Mouse (Mus musculus) embryonic facial prominence, embryonic 15.5 days (tissue): ENCODE measurements around the gene Olfr1263. TPM values are rescaled to one million over a fixed set of nuclear protein-coding genes. Genes with fewer than 3 reads are reported as not detected.

ENCODE experiments used
- ATAC-seq: fragments of 200-750 bp; cut with Nextera tagmentation; 2 replicates; pipeline ENCODE4 v1.8.0; 2017; ENCODE audit warnings: low read depth, moderate TSS enrichment; ENCODE audit not compliant: insufficient number of reproducible peaks, low FRiP score, low TSS enrichment
- H3K27ac ChIP-seq: fragments of 300-500 bp; sonication (generic); replicated peaks from 2 replicates; pipeline ENCODE4 v1.5.1; 2015; ENCODE audit warnings: mild to moderate bottlenecking, inconsistent platforms
- H3K27me3 ChIP-seq: fragments of 300-500 bp; sonication (generic); 2 replicates; pipeline ENCODE4 v1.6.1; 2015; ENCODE audit warnings: inconsistent platforms
- H3K36me3 ChIP-seq: fragments of 300-500 bp; sonication (generic); 2 replicates; pipeline ENCODE4 v1.6.1; 2015; ENCODE audit warnings: mild to moderate bottlenecking, inconsistent platforms
- H3K4me1 ChIP-seq: fragments of 300-500 bp; sonication (generic); 2 replicates; pipeline ENCODE4 v1.6.1; 2015; ENCODE audit warnings: inconsistent platforms
- H3K4me2 ChIP-seq: fragments of 300-500 bp; sonication (generic); replicated peaks from 2 replicates; pipeline ENCODE4 v1.6.1; 2015; ENCODE audit warnings: mild to moderate bottlenecking, inconsistent platforms
- H3K4me3 ChIP-seq: fragments of 300-500 bp; sonication (generic); replicated peaks from 2 replicates; pipeline ENCODE4 v1.5.1; 2015; ENCODE audit warnings: mild to moderate bottlenecking, inconsistent platforms
- H3K9ac ChIP-seq: fragments of 300-500 bp; sonication (generic); 2 replicates; pipeline ENCODE4 v1.6.1; 2015; ENCODE audit warnings: inconsistent platforms
- H3K9me3 ChIP-seq: fragments of 300-500 bp; sonication (generic); replicated peaks from 2 replicates; pipeline ENCODE4 v1.6.1; 2016; ENCODE audit warnings: inconsistent platforms
- WGBS: fragments of 180-500 bp; shearing (Covaris S2); methylation state at CpG from one replicate; pipeline ENCODE4 v1.1.7; 2015; 5-methylcytosine and 5-hydroxymethylcytosine counted together
- polyA plus RNA-seq: library from polyadenylated mRNA; unstranded; fragments of >200 nt; fragmentation: Nextera tagmentation; extraction: Ambion mirVana; gene quantifications from 2 replicates; pipeline ENCODE4 v1.2.1, GENCODE M21; 2015

Olfr1263 gene
- not detected in 2 replicates for polyA plus RNA-seq

DNA sequence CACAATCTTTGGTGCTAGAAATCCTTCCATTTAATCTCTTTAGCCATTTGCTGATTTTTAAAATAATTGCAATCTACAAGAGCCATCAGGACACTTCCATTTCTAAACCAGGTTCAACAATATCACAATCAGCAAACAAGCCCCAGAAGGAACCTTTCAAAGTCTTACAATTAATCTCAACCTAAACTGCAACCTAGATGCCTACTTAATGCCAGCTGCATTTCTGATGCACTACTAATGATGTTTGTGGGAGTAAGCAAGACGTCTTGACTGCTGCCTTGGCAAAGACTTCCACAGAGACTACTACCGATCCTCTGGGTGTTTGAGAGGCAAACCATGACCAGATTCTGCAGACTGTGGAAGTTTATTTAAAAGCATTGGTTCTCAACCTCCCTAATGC lies at the start of gene Olfr1263:
Olfr1263 (plus strand) TSS at position 301 of the 400 bp plus-strand sequence.
- no peak within 1 kb of the TSS for H3K27ac ChIP-seq
- no peaks in the 10 kb centered on the region for H3K9me3 ChIP-seq
- H3K9ac ChIP-seq: no peak within 1 kb of the TSS
- H3K4me3 ChIP-seq: no peak within 1 kb of the TSS
- WGBS: 74% methylated on average over 2 of the region's 2 CpGs
- no peaks in the 10 kb centered on the region for H3K36me3 ChIP-seq
- H3K4me1 ChIP-seq: no peaks in the 10 kb centered on the region
- ATAC-seq: no peak
- H3K27me3 ChIP-seq: no peaks in the 10 kb centered on the region
- H3K4me2 ChIP-seq: no peak within 1 kb of the TSS

GRCm38 (mm10) chr2:89974184-89974583 lies 37.7 kb upstream of the Olfr1263 start, which contains the start of gene Olfr1260:
Olfr1260 (plus strand) TSS chr2:89974340.
- Histone ChIP-seq H3K4me3 (no peak within 1 kb of the TSS), H3K36me3 (no peaks in the 10 kb centered on the region), H3K4me2 (no peak within 1 kb of the TSS), H3K9me3 (no peaks in the 10 kb centered on the region), H3K27me3 (no peaks in the 10 kb centered on the region), H3K9ac (no peak within 1 kb of the TSS), H3K4me1 (no peaks in the 10 kb centered on the region), H3K27ac (no peak within 1 kb of the TSS)
- no peak for ATAC-seq
- 55% methylated on average over 2 of the region's 2 CpGs for WGBS

- Histone ChIP-seq H3K4me3 (no peak overlapping the region), H3K9me3 (no peaks in the 10 kb centered on the region), H3K36me3 (no peaks in the 10 kb centered on the region), H3K27ac (no peak overlapping the region), H3K9ac (no peak overlapping the region), H3K4me2 (no peak overlapping the region), H3K4me1 (no peaks in the 10 kb centered on the region), H3K27me3 (no peaks in the 10 kb centered on the region)
- no peak for ATAC-seq
- WGBS: 89% methylated on average over 2 of the region's 2 CpGs
These were observed 34.2 kb upstream of the Olfr1263 start for GRCm38 (mm10) chr2:89977709-89978108.

GRCm38 (mm10) chr2:89990921-89991320 lies 21.0 kb upstream of the Olfr1263 start, which contains the start of gene Olfr1261:
Olfr1261 (plus strand) TSS chr2:89991221.
- H3K9me3 ChIP-seq: no peaks in the 10 kb centered on the region
- no peaks in the 10 kb centered on the region for H3K4me1 ChIP-seq
- H3K36me3 ChIP-seq: no peaks in the 10 kb centered on the region
- no peaks in the 10 kb centered on the region for H3K27me3 ChIP-seq
- no peak within 1 kb of the TSS for H3K4me2 ChIP-seq
- no peak within 1 kb of the TSS for H3K4me3 ChIP-seq
- ATAC-seq: no peak
- no peak within 1 kb of the TSS for H3K9ac ChIP-seq
- no peak within 1 kb of the TSS for H3K27ac ChIP-seq

DNA sequence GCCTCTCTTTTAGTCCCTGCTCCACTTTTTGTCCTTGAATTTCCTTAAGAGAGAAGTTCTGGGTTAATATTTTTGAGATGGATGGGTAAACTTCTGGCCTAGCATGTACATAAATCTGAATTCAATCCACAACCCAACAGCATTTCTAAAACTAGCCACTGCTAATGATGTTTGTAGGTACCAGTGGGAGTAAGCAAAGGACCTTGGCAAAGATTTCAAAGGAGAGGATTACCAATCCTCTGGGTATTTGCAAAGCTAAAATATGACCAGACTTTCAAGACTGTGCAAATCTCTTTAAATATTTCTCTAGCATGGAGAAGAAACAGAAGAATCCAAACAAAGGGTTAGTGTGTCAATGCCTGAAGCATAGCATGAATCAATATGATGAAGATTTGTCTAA lies 12.1 kb upstream of the Olfr1263 start, which contains the start of gene Olfr1262:
Olfr1262 (plus strand) TSS at position 301 of the 400 bp plus-strand sequence.
- Histone ChIP-seq H3K27me3 (no peaks in the 10 kb centered on the region), H3K9me3 (no peaks in the 10 kb centered on the region), H3K4me1 (no peaks in the 10 kb centered on the region), H3K36me3 (no peaks in the 10 kb centered on the region), H3K9ac (no peak within 1 kb of the TSS), H3K4me2 (no peak within 1 kb of the TSS), H3K27ac (no peak within 1 kb of the TSS), H3K4me3 (no peak within 1 kb of the TSS)
- ATAC-seq: no peak

- Histone ChIP-seq H3K27me3 (no peaks in the 10 kb centered on the region), H3K36me3 (no peaks in the 10 kb centered on the region), H3K4me1 (no peaks in the 10 kb centered on the region), H3K9me3 (no peaks in the 10 kb centered on the region), H3K27ac (no peak within 1 kb of the TSS), H3K9ac (no peak within 1 kb of the TSS), H3K4me3 (no peak within 1 kb of the TSS), H3K4me2 (no peak within 1 kb of the TSS)
- 23% methylated on average over 2 of the region's 2 CpGs for WGBS
- ATAC-seq: no peak
These were observed 13.5 kb downstream of the Olfr1263 start, which contains the start of gene Olfr1264 for GRCm38 (mm10) chr2:90025477-90025876. Olfr1264 (minus strand) TSS chr2:90025577.

GRCm38 (mm10) chr2:90035037-90035436 lies 23.1 kb downstream of the Olfr1263 start, which contains the start of gene Olfr1265:
Olfr1265 (plus strand) TSS chr2:90035337.
- no peak within 1 kb of the TSS for H3K27ac ChIP-seq
- H3K9me3 ChIP-seq: no peaks in the 10 kb centered on the region
- no peaks in the 10 kb centered on the region for H3K36me3 ChIP-seq
- H3K4me3 ChIP-seq: no peak within 1 kb of the TSS
- H3K4me2 ChIP-seq: no peak within 1 kb of the TSS
- no peak for ATAC-seq
- H3K4me1 ChIP-seq: no peaks in the 10 kb centered on the region
- H3K9ac ChIP-seq: no peak within 1 kb of the TSS
- H3K27me3 ChIP-seq: no peaks in the 10 kb centered on the region

GRCm38 (mm10) chr2:90063494-90063893 lies 51.6 kb downstream of the Olfr1263 start, which contains the start of gene Olfr140:
Olfr140 (minus strand) TSS chr2:90063594.
- ATAC-seq: no peak
- no peaks in the 10 kb centered on the region for H3K9me3 ChIP-seq

More at GRCm38 (mm10) chr2:90063494-90063893, 51.6 kb downstream of the Olfr1263 start, which contains the start of gene Olfr140:
- Histone ChIP-seq H3K4me2 (no peak within 1 kb of the TSS), H3K4me1 (no peaks in the 10 kb centered on the region), H3K9ac (no peak within 1 kb of the TSS), H3K4me3 (no peak within 1 kb of the TSS), H3K36me3 (no peaks in the 10 kb centered on the region), H3K27ac (no peak within 1 kb of the TSS), H3K27me3 (no peaks in the 10 kb centered on the region)

Other genes with a start within 250 kb of the Olfr1263 start
- gene Olfr1254, start 218.5 kb upstream of the Olfr1263 start, polyA plus RNA-seq: not detected in 2 replicates
- gene Olfr1255, start 200.1 kb upstream of the Olfr1263 start, polyA plus RNA-seq: not detected in 2 replicates
- not detected in 2 replicates for gene Olfr1256, start 170.6 kb upstream of the Olfr1263 start, polyA plus RNA-seq
- 0.12 TPM in 1 of 2 replicates, not detected in the other for gene Olfr48, start 163.9 kb upstream of the Olfr1263 start, polyA plus RNA-seq
- not detected in 2 replicates for gene Olfr1257, start 133.7 kb upstream of the Olfr1263 start, polyA plus RNA-seq
- 0.11 TPM in 1 of 2 replicates, not detected in the other for gene Olfr1258, start 84.8 kb upstream of the Olfr1263 start, polyA plus RNA-seq
- 0.04 TPM in 1 of 2 replicates, not detected in the other for gene Olfr1259, start 63.5 kb upstream of the Olfr1263 start, polyA plus RNA-seq
- gene Olfr1260, start 37.8 kb upstream of the Olfr1263 start, polyA plus RNA-seq: not detected in 2 replicates
- not detected in 2 replicates for gene Olfr1261, start 20.9 kb upstream of the Olfr1263 start, polyA plus RNA-seq
- not detected in 2 replicates for gene Olfr1262, start 12.0 kb upstream of the Olfr1263 start, polyA plus RNA-seq
- 0.08 and 0.23 TPM in 2 replicates for gene Olfr1264, start 13.4 kb downstream of the Olfr1263 start, polyA plus RNA-seq
- not detected in 2 replicates for gene Olfr1265, start 23.2 kb downstream of the Olfr1263 start, polyA plus RNA-seq
- gene Olfr140, start 51.5 kb downstream of the Olfr1263 start, polyA plus RNA-seq: 0.12 TPM in 1 of 2 replicates, not detected in the other
- gene Olfr1269, start 109.3 kb downstream of the Olfr1263 start, polyA plus RNA-seq: not detected in 2 replicates
- 0.17 and 0.67 TPM in 2 replicates for gene Olfr32, start 130.2 kb downstream of the Olfr1263 start, polyA plus RNA-seq
- gene Olfr1270, start 141.0 kb downstream of the Olfr1263 start, polyA plus RNA-seq: 0.04 TPM in 1 of 2 replicates, not detected in the other
- not detected in 2 replicates for gene Olfr1506, start 212.4 kb downstream of the Olfr1263 start, polyA plus RNA-seq
- 0.05 TPM in 1 of 2 replicates, not detected in the other for gene Olfr142, start 245.5 kb downstream of the Olfr1263 start, polyA plus RNA-seq